Mouse (Mus musculus): ENCODE data around the gene Lmbrd1.

DNA sequence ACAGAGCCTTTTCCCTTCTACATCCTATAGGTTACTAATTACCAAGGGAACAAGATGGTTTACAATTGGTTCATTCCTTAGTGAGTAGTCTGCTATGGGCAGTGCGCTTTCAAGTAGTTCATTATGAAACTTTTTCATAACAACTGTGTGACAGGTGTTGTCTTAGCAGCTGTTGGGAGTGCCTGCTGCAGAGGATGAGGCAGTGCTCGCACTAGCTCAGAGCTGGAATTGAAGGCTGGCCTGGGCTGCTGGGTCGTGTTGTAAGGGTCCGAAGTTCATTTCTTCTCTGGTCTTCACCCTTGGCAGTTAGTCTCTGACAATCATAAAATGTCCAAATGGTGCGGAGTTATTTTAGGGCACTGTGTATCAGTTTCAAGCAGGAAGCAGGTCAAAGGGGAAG, 21.8 kb downstream of the Lmbrd1 start:
- TF ChIP-seq POLR2A (IDR thresholded peaks at IDR 0.05; ENCODE audit: extremely low read depth, insufficient read depth, low read length) (no peak), CTCF (IDR thresholded peaks at IDR 0.05; ENCODE audit: extremely low read depth, insufficient read depth, low read length) (no peak)

Measured in cortical plate, adult 2 months (tissue).